Mouse (Mus musculus) liver, postnatal 0 days (tissue): ENCODE results near the gene Sf3b3.

Experiments
- CTCF ChIP-seq: sonication (generic); IDR thresholded peaks from 2 replicates; pipeline ENCODE4 v1.5.1; 2016; ENCODE audit warnings: antibody characterized with exemption, low read depth
- EP300 ChIP-seq: IDR thresholded peaks from 2 replicates; pipeline ENCODE4 v1.6.1; 2016; ENCODE audit warnings: antibody characterized with exemption, low read depth, mild to moderate bottlenecking

DNA sequence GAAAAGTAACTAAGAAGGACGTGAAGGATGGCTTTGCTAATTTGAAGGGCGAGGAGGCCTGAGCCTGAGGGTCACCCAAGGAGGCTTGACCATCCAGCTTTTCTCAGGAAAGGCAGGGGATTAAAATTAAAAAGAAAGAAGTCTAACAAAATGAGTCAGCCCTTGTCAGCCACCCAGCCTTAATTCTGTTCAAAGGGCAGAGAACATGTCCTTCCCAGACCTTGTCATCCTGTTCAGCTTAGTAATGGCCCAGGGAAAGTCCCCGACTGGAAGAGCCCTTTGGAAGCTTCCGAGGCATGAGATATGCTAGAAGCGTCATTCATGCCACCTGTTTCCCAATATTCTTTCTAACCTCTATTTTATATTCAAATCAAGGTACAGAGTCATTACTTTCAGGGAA, 43.6 kb downstream of the Sf3b3 start:
- no peak for TF ChIP-seq EP300
- no peak for TF ChIP-seq CTCF
